ENCODE assay signal across 32 mouse cellular contexts in the genomic region with DNA sequence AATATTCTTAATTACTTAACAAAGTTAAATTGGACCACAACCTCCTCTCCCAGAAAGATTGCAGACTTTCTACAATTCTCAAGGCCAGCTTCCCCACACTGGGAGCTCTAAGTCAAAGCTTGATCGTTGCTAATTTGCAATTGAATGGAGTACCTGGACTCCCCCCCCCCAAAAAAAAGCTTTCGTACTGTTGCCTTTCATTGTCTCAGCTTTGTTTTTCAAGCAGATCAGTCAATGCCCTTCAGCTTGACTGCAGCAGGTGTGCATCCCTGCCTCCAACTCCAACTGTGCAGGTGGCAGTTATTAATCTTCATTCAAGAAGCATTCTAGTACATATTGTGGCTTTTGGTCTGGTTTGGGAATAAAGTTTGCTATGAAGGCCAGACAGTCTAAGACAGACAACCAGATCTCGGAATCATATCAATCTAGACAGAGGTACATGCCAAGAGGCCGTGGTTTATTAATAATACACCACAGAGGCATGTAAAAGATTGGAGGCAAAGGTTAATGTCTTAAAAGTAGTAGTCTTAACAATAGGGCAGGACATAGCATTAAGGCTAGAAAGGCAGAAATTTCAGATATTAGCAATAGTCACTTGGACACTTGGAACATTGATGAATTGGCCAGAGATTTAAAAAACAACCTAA. TPM values are rescaled to one million over a fixed set of nuclear protein-coding genes. Genes with fewer than 3 reads are reported as not detected.
"Had no signal": no experiment of that assay in that cellular context is flagged by ENCODE, and none has a peak within 500 bp of the region (broad histone marks: within the 10 kb centered on the region; RNA-seq: fewer than 3 reads in every experiment).

No protein-coding gene starts in this region.

RNA-seq across cellular contexts. Expression of gene Sult3a2, which starts 9.9 kb away (rescaled TPM):
- total RNA-seq: common myeloid progenitor, adult 5-6 weeks; forebrain, postnatal 0 days; gastrocnemius, adult 2 months; gastrocnemius, adult 8-10 months; gastrocnemius, postnatal 10 days; gastrocnemius, postnatal 14 days; gastrocnemius, postnatal 25 days; gastrocnemius, postnatal 36 days; gastrocnemius, postnatal 4 days; granulocyte monocyte progenitor cell, adult 5-6 weeks; heart, adult 18-20 months; heart, adult 2 months; heart, adult 8-10 months had no signal
- polyA plus RNA-seq: cortical plate, adult 2 months; embryonic facial prominence, embryonic 10.5 days; embryonic facial prominence, embryonic 11.5 days; embryonic facial prominence, embryonic 12.5 days; embryonic facial prominence, embryonic 13.5 days; embryonic facial prominence, embryonic 14.5 days; embryonic facial prominence, embryonic 15.5 days; erythroblast, embryonic 14.5 days; forebrain, embryonic 10.5 days; forebrain, embryonic 11.5 days; forebrain, embryonic 12.5 days; forebrain, embryonic 13.5 days; forebrain, embryonic 14.5 days; forebrain, embryonic 15.5 days; forebrain, embryonic 16.5 days; forebrain, postnatal 0 days; frontal cortex, adult 2 months; gonadal fat pad, adult 2 months; heart, adult 2 months; heart, embryonic 10.5 days; heart, embryonic 11.5 days had no signal
